Mouse (Mus musculus) small intestine, adult 2 months (tissue): ENCODE results near the gene Thnsl1.

Experiments used
- CTCF ChIP-seq: fragments of 200-500 bp; IDR thresholded peaks from 2 replicates; pipeline ENCODE4 v1.5.1; 2012; ENCODE audit warnings: low read depth, mild to moderate bottlenecking, control low read depth, inconsistent platforms, low read length, moderate library complexity, mixed read lengths; ENCODE audit not compliant: insufficient replicate concordance, insufficient read length; ENCODE audit errors: extremely low read depth
- POLR2A ChIP-seq: fragments of 200-500 bp; IDR thresholded peaks from 2 replicates; pipeline ENCODE4 v1.6.1; 2012; ENCODE audit warnings: low read depth, mild to moderate bottlenecking, control low read depth, inconsistent platforms, low read length, moderate library complexity

DNA sequence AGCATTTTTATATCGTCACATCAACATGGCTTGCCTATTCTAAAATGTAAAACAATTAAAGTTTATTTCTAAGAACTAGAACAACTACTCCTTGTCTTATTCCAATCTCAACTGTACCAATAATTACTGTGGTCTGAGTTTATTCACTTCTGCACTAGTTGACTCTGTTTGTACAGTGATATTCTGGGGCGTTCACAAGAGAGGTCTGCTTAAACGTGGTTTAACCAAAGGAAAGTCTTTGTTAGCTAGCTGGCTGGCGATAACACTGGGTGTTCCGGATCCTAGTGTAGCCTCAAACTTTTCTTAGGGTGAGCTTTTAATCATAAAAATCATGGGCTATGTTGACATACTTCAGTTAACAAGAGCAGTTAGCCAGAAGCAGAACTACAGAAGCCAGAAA lies 10.3 kb upstream of the Thnsl1 start:
- TF ChIP-seq POLR2A (no peak), CTCF (no peak)
